Mouse (Mus musculus) G1E (cell line): ENCODE data around the gene Dusp5.

ENCODE experiments used
- CTCF ChIP-seq: IDR thresholded peaks from 2 replicates; pipeline ENCODE4 v1.5.1; 2012; ENCODE audit warnings: low read depth, low read length, inconsistent platforms, mixed read lengths
- GATA1 ChIP-seq: IDR thresholded peaks from 2 replicates; pipeline ENCODE4 v1.6.1; 2012; ENCODE audit warnings: borderline replicate concordance, low read length, inconsistent platforms, mixed read lengths
- POLR2AphosphoS5 ChIP-seq: IDR thresholded peaks from 2 replicates; pipeline ENCODE4 v1.6.1; 2012; ENCODE audit warnings: low read depth, low read length, inconsistent platforms; ENCODE audit not compliant: insufficient replicate concordance
- TAL1 ChIP-seq: conservative IDR thresholded peaks from 2 replicates; pipeline ENCODE4 v1.6.1; 2012; ENCODE audit warnings: low read depth, low read length, inconsistent platforms, mixed read lengths

DNA sequence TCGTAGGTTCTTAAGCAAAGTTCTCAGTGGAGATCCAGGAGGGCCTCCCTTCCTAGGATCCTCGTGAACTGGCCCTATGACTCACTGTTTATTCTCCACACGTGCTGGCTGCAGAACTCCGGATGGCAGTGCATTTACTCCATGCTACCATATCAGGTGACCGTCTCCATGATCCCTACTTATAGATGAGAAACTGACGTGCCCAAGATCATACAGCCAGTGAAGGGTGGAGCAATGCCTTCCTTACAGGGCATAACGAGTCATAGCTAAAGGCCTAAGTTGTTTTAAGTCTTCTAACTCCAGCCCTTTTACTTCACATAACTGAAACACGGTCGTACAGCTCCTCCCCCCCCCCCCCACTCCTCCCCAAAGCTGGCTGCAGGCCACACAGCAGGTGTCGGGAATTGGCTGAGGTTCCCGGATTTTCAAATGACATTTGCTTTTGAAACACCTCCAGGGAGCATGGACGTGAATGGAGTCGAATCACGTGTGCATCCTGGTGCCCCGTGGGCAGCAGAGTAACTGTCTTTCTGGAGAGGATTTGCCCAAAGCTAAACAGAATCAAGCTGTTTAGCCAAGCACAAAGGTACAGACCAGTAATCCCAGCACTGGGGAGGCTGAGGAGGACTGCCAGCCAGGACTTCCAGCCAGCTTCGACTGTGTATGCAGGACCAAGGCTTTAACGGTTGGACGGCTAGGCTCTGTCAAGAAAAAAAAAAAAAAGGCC, 11.4 kb upstream of the Dusp5 start:
- TF ChIP-seq CTCF (no peak), TAL1 (no peak), GATA1 (no peak), POLR2AphosphoS5 (no peak)
